Mouse (Mus musculus) layer of hippocampus, postnatal 14 days (tissue): ENCODE measurements at regions not wholly inside any gene's neighbourhood (a gene's known extent, or its start where the extent isn't known, plus 50 kb on each side); places are given as distances from the start of the nearest gene placed in this dataset.

Source experiments
- DNase-seq, 2 experiments: peaks; one replicate each; pipeline ENCODE4 v3.0.0; 2021 to 2022; ENCODE audit warnings: low spot score in 2 of 2, mixed read lengths in 1 of 2

DNA sequence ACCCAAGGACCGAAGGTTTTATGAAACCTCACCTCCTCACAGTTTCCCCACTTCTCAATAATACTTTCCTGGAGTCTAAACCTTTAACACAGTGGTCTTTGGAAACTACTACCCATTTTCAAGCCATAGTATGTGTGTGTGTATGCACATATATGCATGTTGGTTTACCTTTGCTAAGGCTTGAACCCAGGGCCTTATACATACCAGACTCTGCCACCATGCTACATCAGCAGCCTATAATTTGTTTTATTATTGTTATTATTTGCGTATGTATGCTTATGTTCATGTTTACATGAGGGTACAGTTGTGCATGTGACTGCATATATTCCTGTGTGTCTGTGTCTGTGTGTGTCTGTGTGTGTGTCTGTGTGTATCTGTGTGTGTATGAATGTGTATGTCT, 58.2 kb upstream of the Cpsf6 start:
- DNase-seq, result no peak

DNA sequence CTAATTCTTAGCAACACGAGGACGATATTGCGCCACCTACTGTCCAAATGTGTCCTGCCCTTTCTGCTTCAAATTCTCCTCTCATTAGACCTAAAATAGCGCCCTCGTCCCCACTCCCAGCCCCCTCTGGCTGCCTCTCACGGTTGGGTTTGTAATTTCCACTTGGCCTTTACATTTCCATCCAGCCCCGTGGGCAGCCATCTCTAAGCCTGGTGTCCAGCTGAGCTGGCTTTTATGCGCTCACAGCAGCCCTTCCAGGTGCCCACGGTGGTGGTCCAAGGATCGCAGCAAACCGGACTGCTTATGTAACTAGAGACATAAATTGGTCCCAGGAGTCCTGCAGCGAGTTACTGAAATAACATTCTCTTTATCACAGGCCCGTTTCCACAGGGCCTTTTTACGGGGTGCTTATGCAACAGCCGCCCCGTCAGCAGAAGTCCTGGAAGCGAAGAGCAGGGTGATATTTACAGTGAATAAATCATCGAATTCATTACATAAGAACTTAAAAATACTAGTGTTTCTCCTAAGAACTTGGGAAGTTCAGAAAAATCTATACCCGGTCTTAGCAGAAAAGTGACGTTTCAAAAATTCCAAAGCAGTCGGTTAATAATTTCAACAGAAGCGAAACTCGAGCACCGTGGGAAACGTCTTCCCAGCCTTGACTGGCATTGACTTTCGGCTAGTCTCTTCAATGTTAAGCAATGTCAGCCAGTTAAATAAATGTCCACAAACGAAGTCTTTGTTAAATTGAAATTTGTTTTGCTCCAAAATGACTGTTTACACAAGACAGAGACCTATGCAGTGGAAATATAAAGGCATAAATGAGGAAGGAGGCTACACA, 57.3 kb upstream of the Cpsf6 start:
- no peak for DNase-seq

DNA sequence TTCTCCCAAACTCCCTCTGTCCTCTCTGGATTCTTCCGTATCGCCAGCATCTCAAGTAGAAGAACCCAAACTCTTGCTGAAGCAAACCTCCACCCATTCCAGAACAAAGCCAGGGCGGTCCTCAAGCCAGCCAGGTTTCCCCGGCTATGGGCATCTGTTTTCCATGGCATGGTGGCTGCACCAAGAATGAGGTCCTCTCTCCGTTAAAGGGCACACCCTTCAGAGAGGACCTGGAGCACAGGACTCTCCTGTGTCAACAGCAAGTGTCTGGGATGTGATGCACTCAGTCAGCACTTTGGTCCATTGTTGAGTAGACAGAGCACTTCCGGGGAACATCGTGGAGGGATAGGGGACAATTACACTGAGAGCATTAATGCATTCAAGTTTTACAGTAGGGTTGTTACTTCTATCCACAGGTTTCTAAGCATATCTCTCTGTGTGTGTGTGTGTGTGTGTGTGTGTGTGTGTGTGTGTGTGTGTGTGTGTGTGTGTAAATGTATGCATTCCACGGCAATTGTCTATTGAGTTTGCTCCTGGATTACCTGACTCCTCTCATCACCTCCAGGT, 56.6 kb upstream of the Cpsf6 start:
- no peak for DNase-seq

DNA sequence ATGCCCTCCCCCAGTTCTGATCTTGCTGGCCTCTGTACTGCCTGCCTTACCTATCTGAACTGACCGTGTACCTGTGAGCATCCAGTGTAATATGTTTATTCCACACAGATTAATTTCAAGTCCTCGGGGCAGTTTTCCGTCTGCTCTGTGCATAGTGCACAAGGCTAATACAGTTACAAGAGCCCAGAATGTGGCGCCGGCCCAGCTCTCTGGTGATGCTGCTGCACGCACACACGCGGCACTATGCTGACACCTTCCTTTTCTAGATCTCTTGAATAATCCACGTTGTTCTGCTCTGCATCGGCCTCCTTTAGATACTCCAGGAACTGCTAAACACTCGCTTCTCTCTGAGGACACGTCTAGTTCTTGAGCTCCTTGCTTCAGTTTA, 55.9 kb upstream of the Cpsf6 start:
- no peak for DNase-seq

DNA sequence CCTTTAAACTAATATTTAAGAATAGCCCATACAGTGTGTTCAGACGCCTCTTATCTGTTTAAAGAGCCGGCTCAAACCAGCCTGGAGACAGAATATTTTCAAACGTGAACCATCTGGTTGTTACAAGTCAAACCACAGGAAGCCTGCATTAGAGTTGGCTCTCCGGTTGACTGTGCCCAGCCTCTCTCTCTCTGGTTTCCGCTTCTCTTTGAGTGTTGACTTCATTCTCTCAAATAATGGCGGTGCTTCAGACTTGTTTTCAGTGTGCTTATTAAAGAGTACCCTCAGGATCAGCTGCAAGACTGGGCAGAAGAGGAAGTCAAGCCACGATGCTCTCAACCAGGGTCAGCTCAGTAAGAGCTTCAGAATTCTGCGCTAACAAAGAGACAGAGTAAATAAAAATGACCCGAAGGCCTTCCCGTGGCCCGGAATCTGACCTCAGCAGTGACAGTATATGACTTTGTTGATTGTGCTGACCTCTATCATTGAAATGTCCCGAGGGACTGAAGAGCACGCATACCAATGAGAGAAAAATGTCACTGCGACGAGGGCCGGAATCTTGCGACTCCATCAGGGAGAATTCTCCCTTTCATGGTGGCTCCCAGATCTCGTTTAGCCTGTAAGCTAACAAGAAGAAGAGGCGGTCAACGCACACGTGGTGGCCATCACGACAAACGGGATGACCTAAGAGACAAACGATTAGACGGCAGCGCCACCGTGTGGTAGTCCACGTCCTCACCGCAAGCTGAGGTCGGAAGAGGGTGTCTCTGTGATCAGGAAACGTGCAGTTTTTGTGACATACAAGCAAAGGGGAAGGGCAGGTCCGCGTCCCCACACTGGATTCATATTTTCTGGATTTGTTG, 55.3 kb upstream of the Cpsf6 start:
- DNase-seq, result peak; percentile 88 to 90

DNA sequence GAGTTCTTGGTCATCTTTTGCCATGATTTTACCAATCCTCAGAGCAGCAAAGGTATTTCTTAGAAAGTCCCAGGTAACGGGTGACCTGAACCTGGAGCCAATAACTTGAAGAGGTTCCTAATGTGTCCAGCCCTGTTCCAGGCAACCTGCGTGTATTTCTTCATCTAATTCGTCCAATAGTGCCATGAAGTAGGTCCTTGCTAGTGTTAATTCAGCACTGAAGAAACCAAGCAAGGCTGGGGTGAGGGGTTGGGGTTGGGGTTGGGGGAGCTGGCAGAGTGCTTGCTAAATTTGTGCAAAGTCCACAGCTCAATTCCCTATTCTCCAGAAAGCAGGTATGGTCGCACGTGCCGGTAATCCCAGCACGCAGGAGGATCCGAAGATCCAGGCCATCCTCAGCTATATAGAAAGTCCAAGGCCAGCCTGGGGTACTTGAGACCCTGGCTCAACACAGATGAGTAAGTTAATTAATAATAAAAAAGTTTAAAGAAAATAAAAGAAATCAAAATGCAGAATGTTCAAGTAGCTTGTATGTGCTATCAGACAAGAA, 54.6 kb upstream of the Cpsf6 start:
- DNase-seq, result no peak

DNA sequence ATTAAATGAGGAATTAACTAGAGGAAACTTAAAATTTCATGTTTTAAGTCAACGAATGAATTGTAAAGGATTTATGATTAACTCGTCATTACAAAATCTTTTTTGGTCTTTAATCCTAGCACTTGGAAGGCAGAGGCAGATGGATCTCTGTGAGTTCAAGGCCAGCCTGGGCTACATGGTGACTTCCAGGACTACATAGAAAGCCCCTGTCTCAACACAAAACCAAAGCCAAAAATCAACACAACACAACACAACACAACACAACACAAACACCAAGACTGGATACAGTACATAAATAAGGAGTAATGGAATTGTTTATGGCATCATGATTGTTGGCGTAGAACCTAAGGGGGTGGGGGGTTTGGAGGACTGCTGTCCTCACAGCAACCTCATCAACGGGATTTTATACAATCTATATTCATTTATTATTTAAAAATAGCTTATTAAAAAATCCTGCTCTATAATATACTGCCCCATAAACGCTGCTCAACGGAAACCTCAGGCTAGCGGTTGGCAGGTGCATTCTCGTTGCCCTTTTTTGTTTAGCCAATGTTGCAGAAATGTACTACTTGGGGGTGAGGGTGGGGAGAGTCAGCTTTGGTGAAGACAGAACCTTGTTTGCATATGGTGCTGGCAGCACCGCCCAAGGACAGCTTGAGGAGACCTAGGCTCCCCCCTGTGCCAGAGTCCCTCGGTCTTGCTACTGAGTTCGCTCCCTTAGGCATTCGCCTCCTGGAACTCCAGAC, 53.9 kb upstream of the Cpsf6 start:
- no peak for DNase-seq

DNA sequence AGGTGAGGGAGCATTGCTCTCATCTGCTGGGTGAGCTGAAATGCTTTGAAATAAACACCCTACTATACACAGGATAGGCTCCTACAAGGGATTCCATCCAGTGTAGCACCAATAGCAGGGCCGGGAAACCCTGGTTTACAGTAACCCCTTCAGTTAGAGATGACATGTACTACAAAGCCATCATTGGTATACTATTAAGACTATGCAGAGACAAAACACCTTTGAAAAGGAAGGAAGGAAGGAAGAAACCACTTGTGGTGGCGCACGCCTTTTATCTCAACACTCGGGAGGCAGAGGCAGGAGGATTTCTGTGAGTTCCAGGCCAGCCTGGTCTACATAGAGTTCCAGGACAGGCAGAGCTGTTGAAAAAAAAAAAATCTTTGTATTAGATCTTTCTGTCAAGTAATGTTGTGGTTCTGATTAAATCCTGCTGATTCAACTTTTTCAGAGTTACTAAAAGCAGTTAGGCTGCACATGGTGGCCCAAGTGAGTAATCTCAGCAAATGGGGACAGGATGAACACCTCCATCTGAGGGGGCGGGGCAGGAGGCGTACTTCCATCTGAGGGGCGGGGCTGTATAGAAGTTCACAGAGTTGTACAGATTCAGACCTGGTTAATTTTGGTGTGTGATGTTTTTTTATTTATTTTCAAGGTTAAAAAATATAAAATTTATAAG, 53.2 kb upstream of the Cpsf6 start:
- no peak for DNase-seq

DNA sequence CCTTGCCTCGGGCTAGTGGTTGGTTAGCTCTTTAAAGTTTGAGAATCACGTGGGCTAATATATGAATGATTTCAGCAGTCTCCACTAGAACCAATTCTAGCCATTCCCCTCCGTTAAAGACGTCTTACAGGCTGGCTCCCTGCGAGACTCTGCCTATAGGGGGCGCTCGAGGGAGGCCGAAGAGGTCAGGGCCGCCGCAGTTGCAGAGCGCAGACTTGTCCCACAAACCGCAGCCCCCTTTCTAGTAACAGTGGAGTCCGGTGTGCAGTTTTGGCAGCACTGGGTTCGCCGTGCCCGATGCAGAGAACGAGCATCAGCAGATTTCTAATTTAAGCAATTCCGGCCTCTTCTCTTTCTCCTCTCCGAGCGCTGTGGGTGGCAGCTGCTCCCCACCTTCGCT, 52.6 kb upstream of the Cpsf6 start:
- no peak for DNase-seq

DNA sequence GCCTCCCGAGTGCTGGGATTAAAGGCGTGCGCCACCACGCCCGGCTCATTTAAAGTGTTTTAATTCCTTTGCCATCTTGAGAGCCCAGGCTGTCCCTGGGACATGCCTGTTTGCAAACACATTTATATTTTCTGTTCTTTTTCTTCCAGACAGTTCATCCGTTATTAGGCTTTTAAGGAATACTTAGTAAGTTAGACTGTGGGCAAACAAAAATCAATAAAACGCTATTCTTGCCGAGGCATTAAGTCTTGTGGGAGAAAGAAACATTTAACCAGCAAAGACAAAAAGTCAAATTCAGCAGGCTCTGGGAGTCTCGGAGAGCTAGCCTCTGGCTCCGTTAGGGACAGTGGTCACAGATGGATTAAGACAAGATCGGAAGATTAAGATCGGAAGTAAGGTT, 52.0 kb upstream of the Cpsf6 start:
- DNase-seq, result no peak

DNA sequence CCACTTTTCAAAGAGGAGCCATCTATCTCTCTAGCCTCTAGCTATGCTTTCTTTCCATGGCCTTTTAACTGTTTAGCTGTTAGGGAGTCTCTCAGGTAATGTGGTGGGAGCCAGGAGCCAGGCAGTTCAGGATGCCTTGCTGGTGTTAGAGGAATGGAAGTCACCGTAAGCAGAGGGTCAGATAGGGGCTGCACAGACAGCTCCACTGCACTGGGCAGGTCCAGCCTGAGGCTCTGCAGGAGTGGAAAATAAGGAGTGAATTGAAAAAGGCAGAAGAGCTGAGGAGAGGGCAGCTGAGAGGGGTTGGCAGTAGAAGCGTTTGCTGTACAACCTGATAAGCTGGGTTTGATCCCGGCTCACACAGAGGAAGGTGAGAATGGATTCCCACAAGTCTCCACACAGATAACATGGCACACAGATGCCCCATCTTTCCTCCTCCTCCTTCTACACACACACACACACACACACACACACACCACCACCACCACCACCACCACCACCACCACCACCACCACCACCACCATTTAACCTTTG, 51.3 kb upstream of the Cpsf6 start:
- DNase-seq, result no peak

DNA sequence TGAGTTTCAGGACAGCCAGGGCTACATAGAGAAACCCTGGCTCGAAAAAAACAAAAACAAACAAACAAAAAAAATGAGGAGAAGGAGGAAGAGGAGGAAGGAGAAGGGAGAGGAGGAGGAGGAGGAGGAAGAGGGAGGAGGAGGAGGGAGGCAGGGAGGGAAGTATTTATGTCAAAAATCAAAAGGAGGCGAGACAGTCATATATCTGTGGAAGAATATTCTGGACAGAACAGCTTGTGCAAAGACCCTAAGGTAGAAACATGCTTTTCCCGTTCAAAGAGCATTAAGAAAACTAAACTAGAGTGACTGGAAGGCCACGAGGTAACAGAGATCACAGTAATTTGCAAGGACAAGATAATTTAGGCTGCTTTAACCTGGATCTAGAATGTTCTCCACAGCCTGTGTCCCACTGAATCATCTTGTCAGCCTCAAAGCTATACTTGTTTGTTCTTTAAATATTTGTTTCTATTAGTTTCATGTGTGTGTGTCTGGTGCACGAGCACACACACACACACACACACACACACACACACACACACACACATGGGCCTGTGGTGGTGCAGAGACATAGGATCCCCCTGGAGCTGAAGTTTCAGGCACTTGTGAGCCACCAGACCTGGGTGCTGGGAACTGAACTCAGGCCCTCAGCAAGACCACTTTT, 50.5 kb upstream of the Cpsf6 start:
- no peak for DNase-seq

DNA sequence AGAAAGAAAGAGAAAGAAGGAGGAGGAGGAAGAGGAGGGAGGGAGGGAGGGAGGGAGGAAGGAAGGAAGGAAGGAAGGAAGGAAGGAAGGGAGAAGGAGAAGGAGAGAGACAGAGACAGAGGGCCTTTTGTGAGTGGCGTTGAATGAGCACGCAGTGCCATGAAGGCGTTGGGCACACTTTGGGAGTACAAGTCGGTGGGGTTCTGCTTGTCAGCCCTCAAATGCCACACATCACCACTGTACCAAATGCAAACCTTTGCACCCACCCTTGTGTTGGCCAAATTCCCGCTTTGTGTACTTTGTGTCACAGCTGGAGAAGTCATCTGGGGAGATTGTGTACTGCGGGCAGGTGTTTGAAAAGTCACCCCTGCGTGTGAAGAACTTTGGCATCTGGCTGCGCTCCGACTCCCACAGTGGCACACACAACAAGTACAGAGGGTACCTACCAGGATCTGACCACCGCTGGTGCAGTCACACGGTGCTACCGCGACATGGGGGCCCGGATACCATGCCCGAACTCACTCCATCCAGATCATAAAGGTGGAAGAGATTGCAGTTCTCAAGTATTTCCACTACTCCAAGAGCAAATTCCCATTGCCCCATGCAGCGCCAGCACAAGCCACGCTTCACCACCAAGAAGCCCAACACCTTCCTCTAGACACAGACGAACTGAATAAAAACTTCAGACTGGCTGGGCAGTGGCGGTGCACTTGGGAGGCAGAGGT, 49.8 kb upstream of the Cpsf6 start:
- DNase-seq, result no peak
